Mouse (Mus musculus) neural tube, embryonic 14.5 days (tissue): ENCODE data around the gene Efcab3. TPM values are rescaled to one million over a fixed set of nuclear protein-coding genes. Genes with fewer than 3 reads are reported as not detected.
"Not testable (repeated sequence)": the region's sequence is repeated elsewhere in the genome, so short reads cannot be mapped to it uniquely, and the experiment has no call there.

ENCODE experiments used
- ATAC-seq: fragments of 200-750 bp; cut with Nextera tagmentation; 2 replicates; pipeline ENCODE4 v1.8.0; 2017; ENCODE audit warnings: low read depth, mild to moderate bottlenecking, moderate TSS enrichment, moderate library complexity
- H3K27ac ChIP-seq: fragments of 300-500 bp; sonication (generic); 2 replicates; pipeline ENCODE4 v1.5.1; 2014; ENCODE audit warnings: low read depth, mild to moderate bottlenecking, control low read depth, low read length, moderate library complexity, mixed read lengths
- H3K27me3 ChIP-seq: fragments of 300-500 bp; sonication (generic); 2 replicates; pipeline ENCODE4 v1.6.1; 2014; ENCODE audit warnings: low read length; ENCODE audit not compliant: control insufficient read depth, insufficient read depth
- H3K36me3 ChIP-seq: fragments of 300-500 bp; sonication (generic); 2 replicates; pipeline ENCODE4 v1.6.1; 2014; ENCODE audit warnings: low read length, mixed read lengths; ENCODE audit not compliant: control insufficient read depth, insufficient read depth
- H3K4me1 ChIP-seq: fragments of 300-500 bp; sonication (generic); 2 replicates; pipeline ENCODE4 v1.6.1; 2014; ENCODE audit warnings: low read length; ENCODE audit not compliant: control insufficient read depth, insufficient read depth
- H3K4me2 ChIP-seq: fragments of 300-500 bp; sonication (generic); 2 replicates; pipeline ENCODE4 v1.6.1; 2014; ENCODE audit warnings: mild to moderate bottlenecking, low read depth, low read length, control low read depth
- H3K4me3 ChIP-seq: fragments of 300-500 bp; sonication (generic); 2 replicates; pipeline ENCODE4 v1.5.1; 2014; ENCODE audit warnings: low read depth, low read length, control low read depth, mixed read lengths
- H3K9ac ChIP-seq: fragments of 300-500 bp; sonication (generic); replicated peaks from 2 replicates; pipeline ENCODE4 v1.6.1; 2014; ENCODE audit warnings: low read depth, mild to moderate bottlenecking, control low read depth, low read length, mixed read lengths
- H3K9me3 ChIP-seq: fragments of 300-500 bp; sonication (generic); 2 replicates; pipeline ENCODE4 v1.6.1; 2016; ENCODE audit warnings: low read length; ENCODE audit not compliant: control insufficient read depth
- WGBS: fragments of 180-500 bp; shearing (Covaris S2); extraction: QIAGEN DNeasy Blood & Tissue Kit; methylation state at CpG from one replicate; pipeline ENCODE4 v1.1.7; 2014; 5-methylcytosine and 5-hydroxymethylcytosine counted together
- polyA plus RNA-seq: library from polyadenylated mRNA; unstranded; fragments of >200 nt; fragmentation: Nextera tagmentation; extraction: Ambion mirVana; gene quantifications from 2 replicates; pipeline ENCODE4 v1.2.1, GENCODE M21; 2014

The Efcab3 gene
- not detected in 2 replicates for polyA plus RNA-seq

DNA sequence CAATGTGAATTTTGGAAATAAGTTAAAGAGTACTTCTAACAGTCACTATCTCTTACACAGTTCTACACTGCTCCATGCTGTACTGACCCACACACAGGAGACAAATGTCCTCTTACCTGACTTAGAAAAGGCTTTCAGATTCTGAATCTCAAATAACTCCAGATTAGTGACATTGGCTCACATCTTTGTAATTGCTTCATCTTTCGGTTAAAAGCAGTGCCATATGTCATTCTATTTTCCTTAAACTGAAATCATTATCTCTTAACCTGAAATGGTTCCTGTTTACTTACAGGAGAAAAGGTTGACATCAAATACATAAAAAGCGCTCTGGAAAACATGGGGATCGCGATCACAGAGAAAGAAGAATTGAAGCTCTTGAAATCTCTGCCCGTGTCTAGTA lies at the start of gene Efcab3:
TSS of gene Efcab3 (plus strand) at position 301 of the 400 bp plus-strand sequence.
- H3K9ac ChIP-seq, result no peak within 1 kb of the TSS
- no peak within 1 kb of the TSS for H3K4me2 ChIP-seq
- ATAC-seq, result no peak
- WGBS, result 93% methylated on average over 5 of the region's 5 CpGs
- no peaks in the 10 kb centered on the region for H3K9me3 ChIP-seq
- no peaks in the 10 kb centered on the region for H3K27me3 ChIP-seq
- no peaks in the 10 kb centered on the region for H3K36me3 ChIP-seq
- no peak within 1 kb of the TSS for H3K27ac ChIP-seq
- no peak within 1 kb of the TSS for H3K4me3 ChIP-seq
- no peaks in the 10 kb centered on the region for H3K4me1 ChIP-seq

DNA sequence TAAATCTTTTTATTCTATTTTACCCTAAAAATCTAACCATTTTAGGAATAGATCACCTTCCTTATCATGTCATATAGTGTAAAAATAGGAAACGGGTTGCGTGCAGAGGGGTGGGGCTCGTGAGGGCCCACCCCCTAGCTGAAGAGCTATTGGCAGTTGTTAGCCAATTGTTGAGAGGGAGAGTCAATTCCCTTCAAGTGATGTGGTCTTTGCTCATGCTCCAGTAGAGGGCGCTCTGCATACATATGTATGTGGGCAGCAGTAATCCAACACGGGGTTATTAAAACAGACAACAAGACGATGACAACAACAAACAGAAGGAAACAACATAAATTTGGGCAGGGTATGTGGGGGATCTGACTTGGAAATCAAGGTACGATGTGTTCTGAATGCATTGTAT lies 42.3 kb upstream of the Efcab3 start:
- H3K36me3 ChIP-seq, result no peaks in the 10 kb centered on the region
- H3K9me3 ChIP-seq, result no peaks in the 10 kb centered on the region
- H3K9ac ChIP-seq, result no peak overlapping the region
- no peaks in the 10 kb centered on the region for H3K27me3 ChIP-seq
- H3K4me2 ChIP-seq, result no peak overlapping the region
- ATAC-seq, result no peak
- no peaks in the 10 kb centered on the region for H3K4me1 ChIP-seq
- H3K27ac ChIP-seq, result no peak overlapping the region
- 79% methylated on average over 7 of the region's 7 CpGs for WGBS
- H3K4me3 ChIP-seq, result no peak overlapping the region

- ATAC-seq, result no peak
- Histone ChIP-seq H3K4me3 (no peak overlapping the region), H3K27ac (no peak overlapping the region), H3K27me3 (no peaks in the 10 kb centered on the region), H3K4me1 (no peaks in the 10 kb centered on the region), H3K9me3 (no peaks in the 10 kb centered on the region), H3K9ac (no peak overlapping the region), H3K36me3 (no peaks in the 10 kb centered on the region), H3K4me2 (no peak overlapping the region)
- WGBS, result 70% methylated on average over 6 of the region's 6 CpGs
These were observed 34.5 kb upstream of the Efcab3 start for GRCm38 (mm10) chr11:105028744-105029348.

GRCm38 (mm10) chr11:105029525-105029924 lies 33.9 kb upstream of the Efcab3 start:
- H3K27me3 ChIP-seq, result no peaks in the 10 kb centered on the region

DNA sequence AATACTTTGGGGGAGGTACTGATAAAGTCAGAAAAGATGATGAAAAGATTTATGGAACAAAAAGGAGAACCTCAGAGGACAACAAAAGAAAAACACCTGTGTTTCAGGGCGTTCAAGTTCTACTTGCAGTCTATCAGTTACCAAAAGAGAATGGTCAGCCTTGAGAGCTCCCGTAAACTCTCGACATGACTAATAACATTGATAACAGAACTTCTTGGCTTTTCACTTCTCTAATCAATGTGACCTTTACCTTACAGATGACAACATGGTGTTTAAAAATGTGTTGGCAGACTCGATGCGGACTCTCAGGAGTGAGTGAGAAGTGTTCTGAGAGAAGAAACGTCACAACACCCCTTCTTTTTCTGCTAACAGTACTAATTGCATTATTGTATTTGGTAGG lies 33.2 kb upstream of the Efcab3 start:
- no peak overlapping the region for H3K9ac ChIP-seq
- no peak overlapping the region for H3K4me3 ChIP-seq
- no peak overlapping the region for H3K27ac ChIP-seq
- WGBS, result 89% methylated on average over 6 of the region's 6 CpGs
- no peak overlapping the region for H3K4me2 ChIP-seq
- H3K4me1 ChIP-seq, result no peaks in the 10 kb centered on the region
- ATAC-seq, result no peak
- H3K27me3 ChIP-seq, result no peaks in the 10 kb centered on the region
- H3K9me3 ChIP-seq, result no peaks in the 10 kb centered on the region
- H3K36me3 ChIP-seq, result no peaks in the 10 kb centered on the region

More at GRCm38 (mm10) chr11:105029525-105029924, 33.9 kb upstream of the Efcab3 start:
- 77% methylated on average over 8 of the region's 8 CpGs for WGBS
- no peak overlapping the region for H3K4me3 ChIP-seq
- H3K4me2 ChIP-seq, result no peak overlapping the region
- H3K9ac ChIP-seq, result no peak overlapping the region
- H3K9me3 ChIP-seq, result no peaks in the 10 kb centered on the region
- ATAC-seq, result no peak
- no peaks in the 10 kb centered on the region for H3K4me1 ChIP-seq
- no peak overlapping the region for H3K27ac ChIP-seq
- H3K36me3 ChIP-seq, result no peaks in the 10 kb centered on the region

DNA sequence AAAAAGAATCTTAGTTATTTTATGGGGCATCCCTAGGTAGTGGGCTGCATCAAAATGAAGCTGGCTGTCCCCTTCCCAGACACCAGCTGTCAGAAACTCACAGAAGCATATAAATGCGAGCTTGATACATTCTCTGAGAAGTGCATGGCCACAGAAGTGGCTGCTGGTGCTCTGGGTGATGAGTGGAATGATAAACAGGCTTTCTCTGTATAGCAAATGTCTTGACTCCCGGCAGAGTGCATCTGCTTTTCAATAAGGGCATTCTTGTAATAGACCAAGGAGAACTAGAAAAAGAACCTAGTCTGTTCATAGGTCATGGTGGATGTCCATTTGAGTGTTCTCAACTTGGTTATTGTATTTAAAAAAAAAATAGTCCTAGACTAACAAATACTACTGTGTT lies 32.3 kb upstream of the Efcab3 start:
- 26% methylated on average over 2 of the region's 2 CpGs for WGBS
- ATAC-seq, result no peak
- H3K27ac ChIP-seq, result no peak overlapping the region
- no peaks in the 10 kb centered on the region for H3K27me3 ChIP-seq
- no peaks in the 10 kb centered on the region for H3K36me3 ChIP-seq
- no peak overlapping the region for H3K4me3 ChIP-seq
- H3K9ac ChIP-seq, result no peak overlapping the region
- H3K9me3 ChIP-seq, result no peaks in the 10 kb centered on the region
- H3K4me2 ChIP-seq, result no peak overlapping the region
- H3K4me1 ChIP-seq, result no peaks in the 10 kb centered on the region

- no peak for ATAC-seq
- Histone ChIP-seq H3K4me2 (no peak overlapping the region), H3K27ac (no peak overlapping the region), H3K36me3 (no peaks in the 10 kb centered on the region), H3K9me3 (no peaks in the 10 kb centered on the region), H3K9ac (no peak overlapping the region), H3K4me3 (no peak overlapping the region), H3K4me1 (no peaks in the 10 kb centered on the region), H3K27me3 (no peaks in the 10 kb centered on the region)
- WGBS, result 97% methylated on average over 1 of the region's 1 CpGs
These were observed 28.3 kb upstream of the Efcab3 start for GRCm38 (mm10) chr11:105035081-105035480.

DNA sequence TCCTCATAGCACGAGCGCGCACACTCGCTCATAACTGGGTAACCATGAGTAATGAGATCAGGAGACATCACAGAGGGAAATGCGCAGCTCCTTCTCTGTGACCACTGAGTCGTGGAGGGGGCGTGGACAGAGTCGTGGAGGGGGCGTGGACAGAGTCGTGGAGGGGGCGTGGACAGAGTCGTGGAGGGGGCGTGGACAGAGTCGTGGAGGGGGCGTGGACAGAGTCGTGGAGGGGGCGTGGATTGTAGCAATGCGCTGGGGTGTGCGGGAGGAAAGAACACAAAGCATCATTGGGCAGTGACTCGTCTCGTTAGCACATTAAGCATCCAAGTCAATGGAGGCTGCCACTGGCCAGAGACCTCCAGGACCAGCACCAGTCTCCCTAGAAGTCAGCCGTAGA lies 49.1 kb downstream of the Efcab3 start:
- not testable (repeated sequence) for ATAC-seq
- 80% methylated on average over 22 of the region's 22 CpGs for WGBS

DNA sequence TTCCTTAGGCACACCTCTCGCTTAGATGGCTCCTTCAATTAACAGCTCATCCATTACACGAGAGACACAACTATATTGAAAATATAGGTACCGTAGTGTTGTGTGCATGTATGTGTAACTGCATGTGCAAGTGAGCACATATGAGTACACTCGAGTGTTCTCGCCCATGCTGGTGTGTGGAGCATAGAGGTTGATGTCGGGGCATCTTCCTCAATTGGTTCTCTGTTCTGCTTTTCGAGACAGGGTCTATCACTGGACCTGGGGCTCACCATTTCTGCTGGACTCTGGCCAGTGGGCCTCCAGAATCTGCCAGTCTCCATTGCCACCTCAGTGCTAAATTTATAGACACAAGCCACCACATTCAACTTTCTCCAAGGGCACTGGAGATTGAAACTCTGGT lies 54.4 kb downstream of the Efcab3 start:
- ATAC-seq, result no peak
- Histone ChIP-seq H3K4me1 (no peaks in the 10 kb centered on the region), H3K27ac (no peak overlapping the region), H3K27me3 (no peaks in the 10 kb centered on the region), H3K9me3 (no peaks in the 10 kb centered on the region), H3K4me3 (no peak overlapping the region), H3K4me2 (no peak overlapping the region), H3K36me3 (no peaks in the 10 kb centered on the region), H3K9ac (no peak overlapping the region)
- 88% methylated on average over 7 of the region's 7 CpGs for WGBS

More for the DNA sequence above, 49.1 kb downstream of the Efcab3 start:
- not testable (repeated sequence) for H3K27ac ChIP-seq, H3K4me3 ChIP-seq, H3K4me1 ChIP-seq, H3K4me2 ChIP-seq, H3K36me3 ChIP-seq, H3K9me3 ChIP-seq, H3K27me3 ChIP-seq, H3K9ac ChIP-seq
